Mouse (Mus musculus) gastrocnemius, postnatal 25 days (tissue): ENCODE measurements around the gene Ick. TPM values are rescaled to one million over a fixed set of nuclear protein-coding genes. Genes with fewer than 3 reads are reported as not detected.

Source experiments
- DNase-seq: peaks from one replicate; pipeline ENCODE4 v3.0.0; 2022
- total RNA-seq, 2 experiments: library from RNA; stranded (reverse); gene quantifications; 1 replicate in 1 of 2; 2 replicates in 1 of 2; pipeline ENCODE4 v1.2.3; 2021

Ick gene
- total RNA-seq, 2 experiments from 2014 or later, result 6.3 to 7.2 TPM

- no peak for DNase-seq
These were observed 4.0 kb upstream of the Ick start for GRCm38 (mm10) chr9:78104973-78105372.

GRCm38 (mm10) chr9:78105501-78105932 lies 3.5 kb upstream of the Ick start:
- no peak for DNase-seq

GRCm38 (mm10) chr9:78106821-78107220 lies 2.2 kb upstream of the Ick start:
- no peak for DNase-seq

GRCm38 (mm10) chr9:78107582-78107911 lies 1.4 kb upstream of the Ick start:
- no peak for DNase-seq

GRCm38 (mm10) chr9:78107912-78108795 lies 838 bp upstream of the Ick start:
- peak; percentile 84 for DNase-seq

GRCm38 (mm10) chr9:78109656-78110055 lies 664 bp downstream of the Ick start:
- no peak for DNase-seq

- DNase-seq, result no peak
These were observed 2.5 kb downstream of the Ick start for GRCm38 (mm10) chr9:78111456-78111855.

- DNase-seq, result peak; percentile 90
These were observed 4.0 kb downstream of the Ick start for GRCm38 (mm10) chr9:78112770-78113537.

- no peak for DNase-seq
These were observed 4.5 kb downstream of the Ick start for GRCm38 (mm10) chr9:78113538-78113885.

- peak; percentile 37 for DNase-seq
These were observed 6.8 kb downstream of the Ick start for GRCm38 (mm10) chr9:78115746-78116145.

- DNase-seq, result no peak
These were observed 8.7 kb downstream of the Ick start for GRCm38 (mm10) chr9:78117690-78118089.

- no peak for DNase-seq
These were observed 12.4 kb downstream of the Ick start for GRCm38 (mm10) chr9:78121358-78121757.

- no peak for DNase-seq
These were observed 13.0 kb downstream of the Ick start for GRCm38 (mm10) chr9:78121985-78122384.

- no peak for DNase-seq
These were observed 14.1 kb downstream of the Ick start for GRCm38 (mm10) chr9:78122939-78123712.

GRCm38 (mm10) chr9:78124297-78124696 lies 15.3 kb downstream of the Ick start:
- DNase-seq, result no peak

- no peak for DNase-seq
These were observed 17.0 kb downstream of the Ick start for GRCm38 (mm10) chr9:78126007-78126406.

GRCm38 (mm10) chr9:78126643-78127042 lies 17.7 kb downstream of the Ick start:
- DNase-seq, result no peak

GRCm38 (mm10) chr9:78135658-78136057 lies 26.7 kb downstream of the Ick start:
- no peak for DNase-seq

GRCm38 (mm10) chr9:78138044-78138676 lies 29.2 kb downstream of the Ick start:
- peak; percentile 44 for DNase-seq

GRCm38 (mm10) chr9:78139463-78139862 lies 30.5 kb downstream of the Ick start:
- peak; percentile 49 for DNase-seq

GRCm38 (mm10) chr9:78146099-78146498 lies 37.1 kb downstream of the Ick start:
- no peak for DNase-seq

- no peak for DNase-seq
These were observed 37.6 kb downstream of the Ick start for GRCm38 (mm10) chr9:78146627-78147026.
